Mouse (Mus musculus) MEL (cell line): ENCODE measurements around the gene Lmx1b. TPM values are rescaled to one million over a fixed set of nuclear protein-coding genes. Genes with fewer than 3 reads are reported as not detected.

ENCODE experiments used
- DNase-seq: peaks from one replicate; pipeline ENCODE4 v3.0.0; 2011; ENCODE audit warnings: low read depth, low spot score
- H3K27ac ChIP-seq: 2 replicates; pipeline ENCODE4 v1.5.1; 2012; ENCODE audit warnings: low read depth, mild to moderate bottlenecking, control low read depth, low read length, moderate library complexity; ENCODE audit not compliant: control insufficient read depth
- H3K27me3 ChIP-seq, 2 experiments: fragments of 150-350 bp in 1 of 2; sonication (generic) in 1 of 2; 2 replicates each; pipeline ENCODE4 v1.6.1; 2012; ENCODE audit warnings: low read length in 2 of 2, mild to moderate bottlenecking in 2 of 2, improper control_type of control experiment in 1 of 2, moderate library complexity in 1 of 2; ENCODE audit not compliant: insufficient read depth in 2 of 2, control insufficient read depth in 1 of 2
- H3K36me3 ChIP-seq, 2 experiments: 2 replicates each; pipeline ENCODE4 v1.6.1; 2012 to 2014; ENCODE audit warnings: low read length in 2 of 2, improper control_type of control experiment in 1 of 2, inconsistent platforms in 1 of 2, mild to moderate bottlenecking in 1 of 2; ENCODE audit not compliant: insufficient read depth in 2 of 2, control insufficient read depth in 1 of 2
- H3K4me1 ChIP-seq, 2 experiments: fragments of 150-350 bp in 1 of 2; sonication (generic) in 1 of 2; 2 replicates each; pipeline ENCODE4 v1.6.1; 2012; ENCODE audit warnings: low read length in 2 of 2, improper control_type of control experiment in 1 of 2, mild to moderate bottlenecking in 1 of 2; ENCODE audit not compliant: insufficient read depth in 2 of 2, control insufficient read depth in 1 of 2
- H3K4me3 ChIP-seq, 2 experiments: fragments of 150-350 bp in 1 of 2; sonication (generic) in 1 of 2; 2 replicates each; pipeline ENCODE4 v1.5.1; 2012; ENCODE audit warnings: low read depth in 2 of 2, low read length in 2 of 2, mild to moderate bottlenecking in 2 of 2, moderate library complexity in 2 of 2, control low read depth in 1 of 2, improper control_type of control experiment in 1 of 2; ENCODE audit not compliant: control insufficient read depth in 1 of 2, insufficient read depth in 1 of 2
- H3K79me2 ChIP-seq: 2 replicates; pipeline ENCODE4 v1.6.1; 2012; ENCODE audit warnings: mild to moderate bottlenecking, low read length, moderate library complexity; ENCODE audit not compliant: control insufficient read depth, poor library complexity, insufficient read depth
- H3K9ac ChIP-seq: 2 replicates; pipeline ENCODE4 v1.6.1; 2012; ENCODE audit warnings: low read depth, mild to moderate bottlenecking, control low read depth, low read length, moderate library complexity; ENCODE audit not compliant: control insufficient read depth, poor library complexity, severe bottlenecking
- H3K9me3 ChIP-seq: fragments of 150-350 bp; sonication (generic); replicated peaks from 2 replicates; pipeline ENCODE4 v1.6.1; 2012; ENCODE audit warnings: mild to moderate bottlenecking, low read length, improper control_type of control experiment, moderate library complexity; ENCODE audit not compliant: insufficient read depth
- CHD2 ChIP-seq: IDR thresholded peaks from 2 replicates; pipeline ENCODE4 v1.6.1; 2011; ENCODE audit warnings: low read length, improper control_type of control experiment
- E2F4 ChIP-seq: IDR thresholded peaks from 2 replicates; pipeline ENCODE4 v1.6.1; 2011; ENCODE audit warnings: low read depth, low read length, improper control_type of control experiment, borderline replicate concordance
- EP300 ChIP-seq, 2 experiments: IDR thresholded peaks; 2 replicates each; pipeline ENCODE4 v1.6.1; 2011; ENCODE audit warnings: improper control_type of control experiment in 2 of 2, low read length in 2 of 2, low read depth in 1 of 2, mild to moderate bottlenecking in 1 of 2
- JUND ChIP-seq: IDR thresholded peaks from 2 replicates; pipeline ENCODE4 v1.6.1; 2011; ENCODE audit warnings: low read depth, mild to moderate bottlenecking, improper control_type of control experiment, low read length
- MAZ ChIP-seq: IDR thresholded peaks from 2 replicates; pipeline ENCODE4 v1.6.1; 2012; ENCODE audit warnings: low read depth, mild to moderate bottlenecking, inconsistent platforms, low read length, improper control_type of control experiment
- MEF2A ChIP-seq: IDR thresholded peaks from 2 replicates; pipeline ENCODE4 v1.6.1; 2014; ENCODE audit warnings: low read depth, mild to moderate bottlenecking, inconsistent platforms, low read length, improper control_type of control experiment; ENCODE audit not compliant: poor library complexity, insufficient replicate concordance, severe bottlenecking; ENCODE audit errors: extremely low read depth
- MYB ChIP-seq: IDR thresholded peaks from 2 replicates; pipeline ENCODE4 v1.6.1; 2011; ENCODE audit warnings: mild to moderate bottlenecking, low read depth, low read length, improper control_type of control experiment
- MYC ChIP-seq: IDR thresholded peaks from 2 replicates; pipeline ENCODE4 v1.6.1; 2011; ENCODE audit warnings: low read depth, mild to moderate bottlenecking, low read length, improper control_type of control experiment, moderate library complexity
- NELFE ChIP-seq: IDR thresholded peaks from 2 replicates; pipeline ENCODE4 v1.6.1; 2011; ENCODE audit warnings: low read depth, low read length, improper control_type of control experiment
- POLR2A ChIP-seq, 2 experiments: IDR thresholded peaks; 2 replicates each; pipeline ENCODE4 v1.6.1; 2011 to 2012; ENCODE audit warnings: low read length in 2 of 2, mild to moderate bottlenecking in 2 of 2, control low read depth in 1 of 2, improper control_type of control experiment in 1 of 2, low read depth in 1 of 2, moderate library complexity in 1 of 2; ENCODE audit not compliant: control insufficient read depth in 1 of 2, insufficient read depth in 1 of 2, poor library complexity in 1 of 2
- POLR2AphosphoS5 ChIP-seq: IDR thresholded peaks from 2 replicates; pipeline ENCODE4 v1.6.1; 2012; ENCODE audit warnings: low read depth, borderline replicate concordance, mild to moderate bottlenecking, inconsistent platforms, low read length, moderate library complexity, mixed read lengths
- RAD21 ChIP-seq: IDR thresholded peaks from 2 replicates; pipeline ENCODE4 v1.6.1; 2011; ENCODE audit warnings: mild to moderate bottlenecking, low read depth, low read length, improper control_type of control experiment
- USF2 ChIP-seq, 2 experiments: IDR thresholded peaks; 2 replicates each; pipeline ENCODE4 v1.6.1; 2011 to 2012; ENCODE audit warnings: improper control_type of control experiment in 2 of 2, low read length in 2 of 2, borderline replicate concordance in 1 of 2, inconsistent platforms in 1 of 2, low read depth in 1 of 2, mild to moderate bottlenecking in 1 of 2; ENCODE audit not compliant: insufficient read depth in 1 of 2
- ZC3H11A ChIP-seq: IDR thresholded peaks from 2 replicates; pipeline ENCODE4 v1.6.1; 2012; ENCODE audit warnings: low read depth, mild to moderate bottlenecking, inconsistent platforms, low read length, improper control_type of control experiment
- ZKSCAN1 ChIP-seq: IDR thresholded peaks from 2 replicates; pipeline ENCODE4 v1.6.1; 2012; ENCODE audit warnings: low read depth, mild to moderate bottlenecking, inconsistent platforms, low read length, improper control_type of control experiment, moderate library complexity
- ZMIZ1 ChIP-seq: IDR thresholded peaks from 2 replicates; pipeline ENCODE4 v1.6.1; 2012; ENCODE audit warnings: low read depth, mild to moderate bottlenecking, inconsistent platforms, low read length, improper control_type of control experiment, moderate library complexity
- polyA plus RNA-seq, 2 experiments: library from polyadenylated mRNA; stranded (reverse) in 1 of 2; unstranded in 1 of 2; fragments of >175 nt in 1 of 2; fragments of >200 nt in 1 of 2; gene quantifications; 2 replicates each; pipeline versions ENCODE4 v1.2.1 to v1.2.4; 2012; ENCODE audit warnings: low replicate concordance in 2 of 2, low read depth in 1 of 2; ENCODE audit not compliant: insufficient read length in 2 of 2, insufficient read depth in 1 of 2, missing spikeins in 1 of 2
- total RNA-seq: library from RNA; depleted of rRNA; stranded (reverse); fragments of 300-350 nt; gene quantifications from 2 replicates; pipeline ENCODE4 v1.2.3, GENCODE M21; 2012

The Lmx1b gene
- total and polyA plus RNA-seq, 3 experiments = not detected

DNA sequence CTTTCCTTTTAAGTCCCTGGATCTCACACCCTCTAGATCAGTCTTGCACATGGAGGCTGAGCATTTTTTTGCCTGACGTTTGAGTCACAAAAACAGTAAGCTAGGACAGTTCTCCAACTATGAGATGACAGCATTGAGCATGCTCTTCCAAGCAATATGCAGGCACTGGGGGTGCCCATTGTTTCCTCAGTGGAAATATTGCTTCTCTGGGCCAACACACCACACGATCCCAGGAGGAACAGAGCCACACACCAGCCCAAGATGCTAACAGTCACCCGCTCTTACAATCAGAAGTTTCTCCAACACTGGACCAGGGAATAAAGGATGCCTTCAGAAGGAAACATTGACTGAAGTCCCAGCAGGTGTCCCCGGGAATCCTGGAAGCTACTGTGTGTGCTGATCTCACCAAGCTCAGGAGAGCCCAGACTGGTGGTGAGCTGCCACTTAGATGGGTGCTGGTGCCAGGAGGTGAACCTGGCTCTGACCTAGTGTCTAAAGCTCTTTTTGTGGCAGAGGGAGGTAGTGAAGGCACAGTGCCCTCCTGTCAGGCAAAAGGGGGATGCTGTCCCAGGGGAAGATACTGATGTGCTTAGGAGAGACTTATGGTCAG is 5.7 kb downstream of the Lmx1b start:
- peaks cover 0 to 7% of the 10 kb centered on the region in 2 experiments; a peak in 2 of 4 replicates for H3K27me3 ChIP-seq
- no peak for DNase-seq
- H3K9ac ChIP-seq = no peak overlapping the region
- H3K79me2 ChIP-seq = no peaks in the 10 kb centered on the region
- no peak overlapping the region for H3K4me3 ChIP-seq
- H3K4me1 ChIP-seq = no peaks in the 10 kb centered on the region
- no peak overlapping the region for H3K27ac ChIP-seq
- H3K9me3 ChIP-seq = no peaks in the 10 kb centered on the region
- TF ChIP-seq E2F4 (no peak), POLR2A (IDR thresholded peaks at IDR 0.05; ENCODE audit: control insufficient read depth in 1 of 2, insufficient read depth in 1 of 2, low read depth in 1 of 2, low read length in 2 of 2, poor library complexity in 1 of 2) (no peak), JUND (no peak), USF2 (IDR thresholded peaks at IDR 0.05; ENCODE audit: borderline replicate concordance in 1 of 2, insufficient read depth in 1 of 2, low read depth in 1 of 2, low read length in 2 of 2) (no peak), RAD21 (no peak), ZKSCAN1 (no peak), ZMIZ1 (no peak), CHD2 (no peak), ZC3H11A (no peak), MEF2A (no peak)
- no peaks in the 10 kb centered on the region for H3K36me3 ChIP-seq

DNA sequence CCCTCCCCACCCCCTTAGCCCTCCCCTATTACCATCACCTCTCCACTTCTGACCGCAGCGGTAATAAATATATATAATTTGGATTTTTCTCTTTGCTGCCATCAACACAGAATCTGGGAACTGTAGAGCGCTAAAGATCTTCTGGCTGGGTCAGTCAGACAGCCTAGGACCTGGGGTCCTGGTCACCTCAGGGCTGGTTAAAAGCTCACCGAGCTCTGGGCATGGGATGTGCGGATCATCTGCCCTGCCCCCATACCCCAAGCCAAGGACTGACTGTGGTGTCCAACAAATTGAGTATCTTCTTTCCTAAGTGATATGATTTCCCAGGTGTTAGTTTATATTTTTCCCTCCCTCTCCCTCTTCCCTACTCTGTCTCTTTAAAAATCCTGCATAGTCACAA is 6.4 kb downstream of the Lmx1b start:
- H3K36me3 ChIP-seq = no peaks in the 10 kb centered on the region
- no peaks in the 10 kb centered on the region for H3K79me2 ChIP-seq
- no peaks in the 10 kb centered on the region for H3K4me1 ChIP-seq
- H3K9ac ChIP-seq = no peak overlapping the region
- no peak overlapping the region for H3K4me3 ChIP-seq
- H3K9me3 ChIP-seq = no peaks in the 10 kb centered on the region
- TF ChIP-seq MEF2A (no peak), CHD2 (no peak), EP300 (IDR thresholded peaks at IDR 0.05; ENCODE audit: low read depth in 1 of 2, low read length in 2 of 2) (no peak), MYB (no peak), RAD21 (no peak), MAZ (no peak), POLR2AphosphoS5 (no peak), JUND (no peak), MYC (no peak), NELFE (no peak)
- H3K27ac ChIP-seq = no peak overlapping the region
- peaks cover 0 to 7% of the 10 kb centered on the region in 2 experiments; a peak in 2 of 4 replicates for H3K27me3 ChIP-seq
- no peak for DNase-seq
